Mouse (Mus musculus): ENCODE measurements around the gene Arfgap2.

- TF ChIP-seq CTCF (IDR thresholded peaks at IDR 0.05; ENCODE audit: borderline replicate concordance, control insufficient read depth, extremely low read depth, insufficient read depth, low read length, poor library complexity) (no peak), POLR2A (IDR thresholded peaks at IDR 0.05; ENCODE audit: control insufficient read depth, extremely low read depth, insufficient read depth, low read length, poor library complexity) (no peak)
Measured at GRCm38 (mm10) chr2:91279372-91279755, 14.6 kb downstream of the Arfgap2 start.

Measured in thymus, adult 2 months (tissue).